Mouse (Mus musculus) WW6 (cell line): ENCODE measurements around the gene Plac8.

ENCODE experiments used
- DNase-seq: peaks from one replicate; pipeline ENCODE4 v3.0.0-alpha.2; 2013; ENCODE audit warnings: low read depth, low spot score

Plac8 gene

DNA sequence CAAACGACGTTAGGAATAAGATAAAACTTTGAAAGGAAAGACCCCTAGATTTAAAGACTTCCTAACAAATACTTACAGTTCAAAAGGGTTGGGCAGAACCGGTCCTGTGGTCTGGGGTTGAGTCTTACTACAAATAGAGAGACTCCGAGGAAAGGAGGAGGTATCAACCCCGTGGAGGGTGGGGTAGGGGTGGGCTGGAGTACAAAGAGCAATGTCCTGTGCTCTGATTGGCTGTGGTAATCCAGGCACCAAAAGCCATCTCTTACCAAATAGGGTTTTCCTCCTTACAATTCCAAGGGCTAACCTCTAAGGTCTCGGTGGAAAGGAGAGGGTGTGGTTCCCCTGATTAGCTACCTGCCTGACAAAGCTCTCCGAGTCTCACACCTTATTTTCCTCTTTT, at the start of gene Plac8:
TSS of gene Plac8 (minus strand) at position 177 of the 400 bp plus-strand sequence.
- peak; percentile 40 for DNase-seq

- DNase-seq: no peak
Measured at GRCm38 (mm10) chr5:100620952-100621351, 48.9 kb upstream of the Plac8 start.

DNA sequence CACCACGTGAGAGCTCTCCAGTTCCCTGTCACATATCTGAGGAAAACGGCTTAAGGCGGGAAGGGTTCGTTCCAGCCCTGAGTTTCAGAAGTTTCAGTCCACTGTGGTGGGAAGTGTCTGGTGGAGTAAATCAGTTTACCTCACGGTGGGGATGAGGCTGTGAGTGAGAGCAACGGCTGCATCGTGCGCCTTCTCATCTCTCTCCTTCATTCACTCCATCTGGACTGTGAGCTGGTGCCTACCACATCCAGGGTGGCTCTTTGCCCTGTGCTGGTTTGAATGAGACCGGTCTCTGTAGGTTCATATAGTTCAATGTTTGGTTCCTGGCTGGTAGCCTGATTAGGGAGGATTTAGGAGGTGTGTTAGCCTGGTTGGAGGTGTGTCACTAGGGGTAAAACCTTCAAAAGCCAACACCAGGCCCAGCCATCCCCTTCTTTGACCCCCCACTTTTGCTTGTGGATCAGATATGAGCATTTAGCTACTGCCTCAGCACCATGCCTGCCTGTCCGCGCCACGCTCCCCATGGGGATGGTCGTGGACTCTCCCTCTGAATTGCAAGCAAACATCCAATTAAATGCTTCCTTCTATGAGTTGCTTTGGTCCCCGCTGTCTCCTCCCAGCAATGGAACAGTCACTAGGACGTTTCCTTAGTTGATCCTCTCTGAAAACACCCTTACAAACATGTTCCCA, 47.7 kb upstream of the Plac8 start:
- DNase-seq: no peak

GRCm38 (mm10) chr5:100613896-100614768, 42.1 kb upstream of the Plac8 start:
- DNase-seq: no peak

DNA sequence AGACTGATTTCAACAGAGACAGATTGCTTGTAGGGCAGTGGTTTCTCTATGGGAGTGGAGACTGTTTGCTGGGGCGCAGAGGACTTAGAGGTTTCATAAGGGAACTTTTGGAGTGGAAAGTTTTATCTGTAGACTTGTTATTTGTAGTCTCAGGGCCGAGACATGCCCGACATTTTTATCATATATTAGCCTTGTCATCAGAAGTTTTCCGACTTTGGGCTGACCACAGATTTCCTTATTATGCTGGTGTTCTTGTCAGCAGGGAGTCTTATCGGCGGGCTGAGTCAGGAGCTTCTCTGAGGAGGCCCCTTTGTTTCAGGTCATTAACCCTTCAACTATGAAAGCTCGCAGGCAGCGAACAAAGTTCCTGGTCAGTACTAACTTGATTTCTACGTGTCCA, 35.8 kb upstream of the Plac8 start:
- no peak for DNase-seq

DNA sequence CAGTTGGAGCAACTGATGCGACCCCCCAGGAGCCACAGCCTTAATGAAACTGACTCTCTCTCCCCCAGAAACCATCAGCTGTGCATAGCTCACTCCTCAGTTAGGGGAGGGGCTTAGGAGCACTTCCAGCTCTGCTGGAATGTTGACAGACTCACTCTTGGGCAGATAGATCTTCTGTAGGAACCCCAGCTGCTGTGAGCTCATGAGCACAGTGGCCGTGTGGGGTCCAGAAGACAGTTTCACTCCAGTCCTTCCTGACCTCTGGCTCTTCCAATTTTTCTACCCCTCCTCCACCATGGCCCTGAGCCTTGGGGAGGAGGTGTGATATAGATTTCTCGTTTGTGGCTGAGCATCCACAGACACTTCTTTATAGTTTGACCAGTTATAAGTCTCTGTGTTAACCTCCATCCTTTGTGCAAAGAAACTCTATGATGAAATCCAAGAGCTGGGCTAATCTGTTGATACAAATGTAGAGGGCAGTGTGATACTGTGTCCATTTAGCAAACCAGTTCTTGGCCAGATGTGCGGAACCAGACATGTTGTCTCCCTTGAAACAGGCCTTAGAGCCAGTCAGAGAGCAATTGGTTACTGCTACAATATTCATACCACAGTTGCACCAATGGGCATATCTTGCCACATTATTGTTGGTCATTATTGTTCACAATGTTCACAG, 35.2 kb upstream of the Plac8 start:
- no peak for DNase-seq

- no peak for DNase-seq
Measured at GRCm38 (mm10) chr5:100605828-100606229, 33.8 kb upstream of the Plac8 start.

DNA sequence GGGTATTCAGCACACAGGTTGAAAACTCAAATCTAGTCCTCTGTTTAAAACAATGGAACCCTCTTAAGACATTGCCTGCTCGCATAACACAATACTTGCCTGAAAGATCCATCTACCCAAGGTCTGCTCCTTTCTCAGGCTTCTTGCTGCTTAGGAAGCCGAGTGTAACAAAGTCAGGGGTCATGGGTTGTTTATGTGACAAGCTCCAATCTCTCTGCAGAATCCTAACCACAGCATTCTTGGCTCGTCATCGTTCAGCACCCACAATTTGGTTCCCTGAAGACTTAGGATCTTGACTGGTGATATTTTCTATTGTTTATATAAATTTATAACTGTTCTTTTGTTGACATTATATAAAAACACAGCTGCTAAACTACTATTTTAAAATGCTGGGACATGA, 32.0 kb upstream of the Plac8 start:
- DNase-seq: no peak

DNA sequence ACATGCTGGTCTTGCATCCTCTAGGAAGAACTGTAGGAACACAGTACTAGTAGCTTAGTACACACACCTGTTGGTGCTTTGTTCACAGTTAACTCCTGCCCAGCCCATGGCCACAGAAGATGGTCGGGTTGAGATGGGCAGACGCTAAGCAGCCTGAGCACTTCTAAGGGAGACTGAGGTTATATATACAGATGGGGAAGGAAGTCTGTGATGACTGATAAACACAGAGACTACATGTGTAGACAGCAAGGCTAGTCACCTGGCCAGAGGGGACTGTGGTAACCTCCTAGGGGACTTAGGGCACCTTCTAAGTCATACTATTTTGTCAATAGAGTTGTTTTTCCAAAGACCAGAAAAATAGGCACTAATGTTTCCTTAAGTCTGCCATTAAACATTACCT, 29.8 kb upstream of the Plac8 start:
- no peak for DNase-seq

GRCm38 (mm10) chr5:100598961-100599463, 27.0 kb upstream of the Plac8 start:
- DNase-seq: no peak

DNA sequence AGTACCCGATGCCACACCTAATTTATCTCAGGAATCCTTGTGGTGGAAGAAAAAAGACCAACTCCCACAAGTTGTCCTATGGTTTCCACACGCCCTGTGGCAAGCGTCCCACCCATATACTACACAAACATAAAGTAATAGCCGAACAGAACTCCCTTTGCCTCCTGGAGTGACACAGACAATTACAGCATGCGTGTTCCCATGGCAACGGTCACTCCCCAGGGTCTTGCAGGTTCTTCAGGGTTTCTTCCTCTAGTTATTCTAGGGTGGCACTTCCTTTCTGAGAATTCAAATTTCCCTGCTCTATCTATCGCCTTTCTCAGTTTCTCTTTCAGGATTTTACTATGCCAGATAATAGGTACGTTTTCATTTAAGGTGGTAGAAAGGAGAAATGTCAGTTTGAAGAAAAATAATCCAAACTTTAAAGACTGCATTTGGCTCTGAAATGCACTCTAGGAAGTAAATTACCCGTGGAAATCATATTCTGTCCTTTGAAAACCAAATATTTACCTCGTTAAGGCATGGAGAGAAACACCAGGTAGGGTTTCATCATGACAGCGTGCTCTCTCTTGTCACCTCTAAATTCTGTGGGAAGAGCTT, 25.9 kb upstream of the Plac8 start:
- DNase-seq: peak; percentile 24

DNA sequence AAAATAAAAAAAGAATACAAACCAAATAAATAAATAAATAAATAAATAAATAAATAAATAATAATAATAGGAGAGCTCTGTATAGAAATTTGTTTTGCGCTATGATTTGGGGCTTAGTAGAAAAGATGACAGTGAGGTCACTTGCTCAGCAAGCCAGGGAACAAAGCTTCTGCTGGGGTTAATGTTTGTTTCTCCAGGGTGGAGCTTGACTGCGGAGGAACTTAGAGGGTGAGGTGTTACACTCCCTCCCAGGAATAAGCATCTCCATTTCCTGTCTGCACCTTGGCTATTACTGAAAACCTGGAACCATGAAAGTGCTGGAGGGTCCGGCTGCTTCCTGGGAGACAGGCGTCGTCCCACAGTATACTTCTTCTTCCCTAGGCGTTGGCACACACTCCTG, 24.0 kb upstream of the Plac8 start:
- DNase-seq: no peak

GRCm38 (mm10) chr5:100594803-100595467, 22.9 kb upstream of the Plac8 start:
- DNase-seq: no peak

DNA sequence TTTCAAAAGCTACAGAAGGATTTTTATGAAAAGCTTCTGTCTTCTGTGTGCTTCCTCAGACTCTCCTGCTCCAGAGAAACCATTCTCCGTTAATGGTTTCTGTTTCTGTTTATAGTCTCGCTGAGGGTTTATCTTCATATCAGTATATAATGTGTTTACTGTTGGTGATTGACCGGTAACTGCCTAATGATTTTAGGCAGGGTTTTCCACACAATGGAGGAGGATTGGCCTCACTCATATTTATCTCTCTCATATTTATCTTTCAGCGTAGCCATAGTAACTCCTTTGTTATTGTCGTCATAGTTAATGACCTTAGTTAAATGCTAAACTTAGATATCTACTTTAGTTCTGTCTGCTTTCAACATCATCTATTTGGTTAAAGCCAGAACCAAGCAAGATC, 18.5 kb upstream of the Plac8 start:
- DNase-seq: no peak

- DNase-seq: no peak
Measured at GRCm38 (mm10) chr5:100587626-100588025, 15.6 kb upstream of the Plac8 start.

DNA sequence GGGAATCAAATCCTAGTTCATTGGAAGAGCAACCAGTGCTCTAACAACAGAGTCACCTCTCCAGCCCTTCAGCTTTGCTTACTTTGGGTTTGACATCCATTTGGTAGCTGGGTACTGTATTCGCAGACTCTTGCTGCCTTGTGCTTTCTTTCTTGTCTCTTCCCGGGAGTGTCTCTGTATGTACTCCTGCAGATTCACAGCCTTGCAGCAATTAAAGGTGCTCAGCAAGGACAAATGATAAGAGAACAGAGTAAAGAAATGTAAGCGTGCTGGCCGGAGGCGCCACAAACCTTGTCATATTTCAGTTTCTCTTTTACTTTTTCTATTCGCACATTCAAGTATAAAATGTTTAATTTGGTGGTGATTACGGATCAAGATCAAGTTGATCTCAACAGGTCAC, 15.1 kb upstream of the Plac8 start:
- no peak for DNase-seq

- DNase-seq: no peak
Measured at GRCm38 (mm10) chr5:100585657-100586056, 13.6 kb upstream of the Plac8 start.

GRCm38 (mm10) chr5:100585206-100585644, 13.2 kb upstream of the Plac8 start:
- DNase-seq: no peak

DNA sequence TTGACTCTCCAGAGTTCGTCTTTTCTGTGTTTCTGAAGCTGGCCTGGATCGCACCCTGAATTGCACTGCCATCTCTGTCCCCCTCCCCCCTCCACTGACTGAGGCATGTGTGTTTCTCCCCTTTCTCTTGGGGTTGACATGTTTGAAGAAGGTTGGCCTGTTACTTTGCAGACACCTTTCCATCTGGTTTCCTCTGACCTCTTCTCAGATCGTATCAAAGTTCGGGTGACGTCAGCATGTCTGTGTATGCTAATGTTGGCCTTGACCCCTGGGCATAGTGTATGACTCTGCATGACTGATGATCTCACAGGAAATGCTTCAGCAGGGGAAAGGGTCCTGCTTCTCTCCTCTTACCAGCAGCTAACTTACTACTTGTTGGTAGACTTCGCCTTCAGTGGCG, 11.0 kb upstream of the Plac8 start:
- DNase-seq: no peak

GRCm38 (mm10) chr5:100582435-100582826, 10.4 kb upstream of the Plac8 start:
- DNase-seq: no peak
